Mouse (Mus musculus) neutrophil, adult 59 days (primary cell): ENCODE measurements around the gene Gm12117. TPM values are rescaled to one million over a fixed set of nuclear protein-coding genes. Genes with fewer than 3 reads are reported as not detected.

Experiments
- total RNA-seq, 2 experiments: library from RNA; stranded (reverse); gene quantifications; 1 replicate in 1 of 2; 2 replicates in 1 of 2; pipeline ENCODE4 v1.2.4; 2023

The Gm12117 gene
- not detected for total RNA-seq

GRCm38 (mm10) chr11:33276637-33277036, at the start of gene Gm12117:
Gene Gm12117, minus strand, starts transcription at chr11:33276737.

Other genes starting within 250 kb of the Gm12117 start
- not detected for gene Fgf18, start 129.3 kb downstream of the Gm12117 start, total RNA-seq
- gene Npm1, start 113.5 kb downstream of the Gm12117 start, total RNA-seq: 100 to 1,000 TPM; 183 to 206 TPM
- not detected for gene Tlx3, start 73.1 kb downstream of the Gm12117 start, total RNA-seq
- gene Ranbp17, start 237.0 kb upstream of the Gm12117 start, total RNA-seq: under 1 TPM; 0.69 to 0.77 TPM